Mouse (Mus musculus): ENCODE measurements around the gene Ctf1. TPM values are rescaled to one million over a fixed set of nuclear protein-coding genes. Genes with fewer than 3 reads are reported as not detected.

The Ctf1 gene
- polyA plus RNA-seq, 1 experiment from 2014 or later = 15.6 TPM

GRCm38 (mm10) chr7:127761026-127761425 is 48.5 kb downstream of the Ctf1 start:
- TF ChIP-seq CTCF (IDR thresholded peaks at IDR 0.05; ENCODE audit: low read depth) = peak; percentile 94
- WGBS = 33% methylated on average over 7 of the region's 7 CpGs
- H3K4me2 ChIP-seq = no peak overlapping the region

GRCm38 (mm10) chr7:127763642-127764041 is 51.1 kb downstream of the Ctf1 start:
- Histone ChIP-seq H3K27ac (ENCODE audit: low read depth) (no peak overlapping the region), H3K4me2 (no peak overlapping the region), H3K27me3 (ENCODE audit: insufficient read depth, low read length) (no peaks in the 10 kb centered on the region), H3K9me3 (ENCODE audit: low read depth, low read length) (no peaks in the 10 kb centered on the region), H3K36me3 (ENCODE audit: insufficient read depth) (peaks cover 80% of the 10 kb centered on the region), H3K4me3 (ENCODE audit: low read depth, low read length) (no peak overlapping the region), H3K4me1 (ENCODE audit: insufficient read depth) (no peaks in the 10 kb centered on the region), H3K9ac (no peak overlapping the region)
- TF ChIP-seq CTCF (IDR thresholded peaks at IDR 0.05; ENCODE audit: low read depth) = no peak
- WGBS = 83% methylated on average over 4 of the region's 4 CpGs
- ATAC-seq (ENCODE audit: insufficient read depth) = no peak
- no peak for DNase-seq

More at GRCm38 (mm10) chr7:127761026-127761425, 48.5 kb downstream of the Ctf1 start:
- DNase-seq (peak; percentile 90), ATAC-seq (ENCODE audit: insufficient read depth) (peak; percentile 49; the same call in 1 of the 2 replicates)
- no peak overlapping the region for H3K27ac ChIP-seq (ENCODE audit: low read depth)
- H3K9ac ChIP-seq = no peak overlapping the region
- peaks cover 83% of the 10 kb centered on the region for H3K36me3 ChIP-seq (ENCODE audit: insufficient read depth)
- no peak overlapping the region for H3K4me3 ChIP-seq (ENCODE audit: low read depth, low read length)
- H3K9me3 ChIP-seq (ENCODE audit: low read depth, low read length) = no peaks in the 10 kb centered on the region
- no peaks in the 10 kb centered on the region for H3K4me1 ChIP-seq (ENCODE audit: insufficient read depth)
- no peaks in the 10 kb centered on the region for H3K27me3 ChIP-seq (ENCODE audit: insufficient read depth, low read length)

- Histone ChIP-seq H3K27me3 (ENCODE audit: insufficient read depth, low read length) (no peaks in the 10 kb centered on the region), H3K9ac (no peak overlapping the region), H3K4me1 (ENCODE audit: insufficient read depth) (0 out of 2 replicates have a peak, but pooled peaks cover 2% of the 10 kb centered on the region), H3K4me2 (no peak overlapping the region), H3K9me3 (ENCODE audit: low read depth, low read length) (no peaks in the 10 kb centered on the region), H3K36me3 (ENCODE audit: insufficient read depth) (peaks cover 67% of the 10 kb centered on the region), H3K4me3 (ENCODE audit: low read depth, low read length) (no peak overlapping the region), H3K27ac (ENCODE audit: low read depth) (no peak overlapping the region)
- 86% methylated on average over 2 of the region's 2 CpGs for WGBS
- ATAC-seq (ENCODE audit: insufficient read depth) (no peak), DNase-seq (no peak)
- TF ChIP-seq CTCF (IDR thresholded peaks at IDR 0.05; ENCODE audit: low read depth) = no peak
Measured at GRCm38 (mm10) chr7:127765756-127766155, 53.2 kb downstream of the Ctf1 start.

GRCm38 (mm10) chr7:127766851-127767609 is 54.5 kb downstream of the Ctf1 start:
- Histone ChIP-seq H3K9ac (no peak overlapping the region), H3K27me3 (ENCODE audit: insufficient read depth, low read length) (no peaks in the 10 kb centered on the region), H3K9me3 (ENCODE audit: low read depth, low read length) (no peaks in the 10 kb centered on the region), H3K4me2 (no peak overlapping the region; the same call in 1 of the 2 replicates), H3K27ac (ENCODE audit: low read depth) (no peak overlapping the region), H3K4me1 (ENCODE audit: insufficient read depth) (0 out of 2 replicates have a peak, but pooled peaks cover 7% of the 10 kb centered on the region), H3K4me3 (ENCODE audit: low read depth, low read length) (no peak overlapping the region), H3K36me3 (ENCODE audit: insufficient read depth) (peaks cover 61% of the 10 kb centered on the region)
- no peak for DNase-seq
- no peak for ATAC-seq (ENCODE audit: insufficient read depth)
- no peak for TF ChIP-seq CTCF (IDR thresholded peaks at IDR 0.05; ENCODE audit: low read depth)
- 70% methylated on average over 17 of the region's 17 CpGs for WGBS

MicroRNAs within 50 kb of the gene (microRNA counts, 519-probe panel; counts per million panel counts)
- 1,546 counts per million, percentile 10 among the panel's probes with 10 or more counts for microRNA mmu-miR-762

Small RNA genes within 50 kb of the gene (microRNA-seq; reads per million reads assigned to microRNA genes)
- not detected for gene Mir762 (ENCODE audit: borderline number of aligned reads)

Other genes with a start within 250 kb of the Ctf1 start
- 12.8 and 16.1 TPM in 2 replicates for gene Fbrs, start 233.5 kb upstream of the Ctf1 start, polyA plus RNA-seq (2014; fragmentation: Nextera tagmentation; extraction: Ambion mirVana)
- gene Srcap, start 200.8 kb upstream of the Ctf1 start, polyA plus RNA-seq (2014; fragmentation: Nextera tagmentation; extraction: Ambion mirVana) = 61.6 and 71.3 TPM in 2 replicates
- gene Gm42715, start 193.2 kb upstream of the Ctf1 start, polyA plus RNA-seq (2014; fragmentation: Nextera tagmentation; extraction: Ambion mirVana) = 19.6 and 20.5 TPM in 2 replicates
- gene Tmem265, start 151.3 kb upstream of the Ctf1 start, polyA plus RNA-seq (2014; fragmentation: Nextera tagmentation; extraction: Ambion mirVana) = 4.0 and 6.3 TPM in 2 replicates
- gene Phkg2, start 139.4 kb upstream of the Ctf1 start, polyA plus RNA-seq (2014; fragmentation: Nextera tagmentation; extraction: Ambion mirVana) = 31.3 and 39.3 TPM in 2 replicates
- 8.6 and 9.1 TPM in 2 replicates for gene Ccdc189, start 124.1 kb upstream of the Ctf1 start, polyA plus RNA-seq (2014; fragmentation: Nextera tagmentation; extraction: Ambion mirVana)
- 46.7 and 47.6 TPM in 2 replicates for gene Rnf40, start 124.0 kb upstream of the Ctf1 start, polyA plus RNA-seq (2014; fragmentation: Nextera tagmentation; extraction: Ambion mirVana)
- 14.2 and 16.9 TPM in 2 replicates for gene Zfp629, start 96.9 kb upstream of the Ctf1 start, polyA plus RNA-seq (2014; fragmentation: Nextera tagmentation; extraction: Ambion mirVana)
- 58.8 and 65.1 TPM in 2 replicates for gene Bcl7c, start 3.8 kb upstream of the Ctf1 start, polyA plus RNA-seq (2014; fragmentation: Nextera tagmentation; extraction: Ambion mirVana)
- gene Ctf2, start 19.4 kb downstream of the Ctf1 start, polyA plus RNA-seq (2014; fragmentation: Nextera tagmentation; extraction: Ambion mirVana) = 0.38 TPM in 1 of 2 replicates, not detected in the other
- 5.3 and 5.6 TPM in 2 replicates for gene Fbxl19, start 31.8 kb downstream of the Ctf1 start, polyA plus RNA-seq (2014; fragmentation: Nextera tagmentation; extraction: Ambion mirVana)
- gene Orai3, start 57.1 kb downstream of the Ctf1 start, polyA plus RNA-seq (2014; fragmentation: Nextera tagmentation; extraction: Ambion mirVana) = 19.2 and 21.8 TPM in 2 replicates
- gene Setd1a, start 63.9 kb downstream of the Ctf1 start, polyA plus RNA-seq (2014; fragmentation: Nextera tagmentation; extraction: Ambion mirVana) = 27.2 and 30.1 TPM in 2 replicates
- gene Gm49388, start 72.9 kb downstream of the Ctf1 start, polyA plus RNA-seq (2014; fragmentation: Nextera tagmentation; extraction: Ambion mirVana) = 0.43 TPM in 1 of 2 replicates, not detected in the other
- 13.6 and 18.3 TPM in 2 replicates for gene Hsd3b7, start 87.9 kb downstream of the Ctf1 start, polyA plus RNA-seq (2014; fragmentation: Nextera tagmentation; extraction: Ambion mirVana)
- gene Stx4a, start 111.6 kb downstream of the Ctf1 start, polyA plus RNA-seq (2014; fragmentation: Nextera tagmentation; extraction: Ambion mirVana) = 19.7 and 21.8 TPM in 2 replicates
- gene Stx1b, start 111.8 kb downstream of the Ctf1 start, polyA plus RNA-seq (2014; fragmentation: Nextera tagmentation; extraction: Ambion mirVana) = 2.0 and 2.8 TPM in 2 replicates
- gene Zfp646, start 163.5 kb downstream of the Ctf1 start, polyA plus RNA-seq (2014; fragmentation: Nextera tagmentation; extraction: Ambion mirVana) = 16.7 and 17.4 TPM in 2 replicates
- gene Zfp668, start 164.1 kb downstream of the Ctf1 start, polyA plus RNA-seq (2014; fragmentation: Nextera tagmentation; extraction: Ambion mirVana) = 16.6 and 19.4 TPM in 2 replicates
- gene Prss53, start 178.2 kb downstream of the Ctf1 start, polyA plus RNA-seq (2014; fragmentation: Nextera tagmentation; extraction: Ambion mirVana) = 0.65 and 0.95 TPM in 2 replicates
- not detected in 2 replicates for gene Gm21974, start 182.7 kb downstream of the Ctf1 start, polyA plus RNA-seq (2014; fragmentation: Nextera tagmentation; extraction: Ambion mirVana)
- 127 and 129 TPM in 2 replicates for gene Vkorc1, start 182.9 kb downstream of the Ctf1 start, polyA plus RNA-seq (2014; fragmentation: Nextera tagmentation; extraction: Ambion mirVana)
- 152 and 169 TPM in 2 replicates for gene Bckdk, start 191.3 kb downstream of the Ctf1 start, polyA plus RNA-seq (2014; fragmentation: Nextera tagmentation; extraction: Ambion mirVana)
- gene Kat8, start 199.8 kb downstream of the Ctf1 start, polyA plus RNA-seq (2014; fragmentation: Nextera tagmentation; extraction: Ambion mirVana) = 39.5 and 42.8 TPM in 2 replicates
- gene Prss8, start 217.4 kb downstream of the Ctf1 start, polyA plus RNA-seq (2014; fragmentation: Nextera tagmentation; extraction: Ambion mirVana) = 48.8 and 51.7 TPM in 2 replicates
- 9.2 and 9.7 TPM in 2 replicates for gene Prss36, start 234.0 kb downstream of the Ctf1 start, polyA plus RNA-seq (2014; fragmentation: Nextera tagmentation; extraction: Ambion mirVana)

Measured in lung, embryonic 14.5 days (tissue).